Mouse (Mus musculus) testis, adult 2 months (tissue): ENCODE measurements around the gene Slc25a33. TPM values are rescaled to one million over a fixed set of nuclear protein-coding genes. Genes with fewer than 3 reads are reported as not detected.
A peak's percentile ranks its signal among the peaks of the same experiment; 100 is the strongest.

Source experiments
- H3K27ac ChIP-seq: fragments of 200-500 bp; 2 replicates; pipeline ENCODE4 v1.5.1; 2012; ENCODE audit warnings: low read depth, low read length; ENCODE audit not compliant: control insufficient read depth, insufficient read depth
- H3K27me3 ChIP-seq: fragments of 200-500 bp; 2 replicates; pipeline ENCODE4 v1.6.1; 2012; ENCODE audit warnings: mild to moderate bottlenecking, low read length, moderate library complexity; ENCODE audit not compliant: control insufficient read depth, insufficient read depth
- H3K36me3 ChIP-seq: fragments of 200-500 bp; 2 replicates; pipeline ENCODE4 v1.6.1; 2012; ENCODE audit warnings: mild to moderate bottlenecking, low read length; ENCODE audit not compliant: control insufficient read depth, insufficient read depth
- H3K4me1 ChIP-seq: fragments of 200-500 bp; 2 replicates; pipeline ENCODE4 v1.6.1; 2012; ENCODE audit warnings: low read length; ENCODE audit not compliant: control insufficient read depth, insufficient read depth
- H3K4me3 ChIP-seq: fragments of 200-500 bp; 2 replicates; pipeline ENCODE4 v1.5.1; 2012; ENCODE audit warnings: low read depth, mild to moderate bottlenecking, low read length, moderate library complexity, mixed read lengths; ENCODE audit not compliant: control insufficient read depth
- CTCF ChIP-seq: fragments of 200-500 bp; IDR thresholded peaks from 2 replicates; pipeline ENCODE4 v1.5.1; 2012; ENCODE audit warnings: low read depth, mild to moderate bottlenecking, inconsistent platforms, low read length, moderate library complexity; ENCODE audit not compliant: control insufficient read depth, insufficient read depth, insufficient replicate concordance
- POLR2A ChIP-seq: fragments of 200-500 bp; IDR thresholded peaks from 2 replicates; pipeline ENCODE4 v1.6.1; 2012; ENCODE audit warnings: low read depth, mild to moderate bottlenecking, inconsistent platforms, low read length, moderate library complexity; ENCODE audit not compliant: control insufficient read depth
- polyA plus RNA-seq: library from polyadenylated mRNA; depleted of rRNA; stranded (reverse); fragments of >200 nt; gene quantifications from 2 replicates; pipeline ENCODE4 v1.2.3, GENCODE M21; 2012

Slc25a33 gene
- polyA plus RNA-seq, 1 experiment = 56.3 TPM

DNA sequence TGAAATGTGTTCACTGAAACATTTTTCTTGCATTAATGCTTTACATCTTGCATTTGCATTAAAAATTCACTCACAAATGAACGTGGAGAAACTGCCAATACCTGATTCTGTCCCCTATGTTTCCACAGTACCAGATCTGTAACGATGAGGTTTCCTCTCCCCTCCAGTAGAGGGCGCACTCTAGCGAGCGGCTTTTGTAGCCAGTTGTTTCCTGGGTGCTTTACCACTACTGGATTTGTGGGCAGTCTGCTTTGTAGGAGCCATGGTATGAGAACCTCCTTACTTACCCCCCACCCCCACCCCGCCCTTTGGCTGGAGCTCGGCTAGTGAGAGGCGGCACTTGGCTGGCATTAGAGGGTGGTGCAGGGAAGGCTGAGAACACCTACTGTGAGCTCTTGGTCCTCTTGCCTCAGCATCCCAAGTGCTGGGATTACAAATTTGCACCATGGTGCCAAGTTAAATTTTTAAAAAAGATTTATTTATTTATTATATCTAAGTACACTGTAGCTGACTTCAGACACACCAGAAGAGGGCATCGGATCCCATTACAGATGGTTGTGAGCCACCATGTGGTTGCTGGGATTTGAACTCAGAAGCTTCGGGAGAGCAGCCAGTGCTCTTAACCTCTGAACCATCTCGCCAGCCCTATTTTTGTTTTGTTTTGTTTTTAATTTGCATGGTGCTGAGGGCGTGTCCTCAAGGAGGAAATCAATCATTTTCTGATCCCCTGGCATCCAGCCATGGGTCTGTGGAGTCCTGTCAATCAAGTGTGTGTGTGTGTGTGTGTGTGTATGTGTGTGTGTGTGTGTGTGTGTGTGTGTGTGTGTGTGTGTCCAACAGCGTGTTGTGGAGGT is 19.3 kb upstream of the Slc25a33 start:
- TF ChIP-seq POLR2A (no peak), CTCF (peak; percentile 49; the same call in 1 of the 2 replicates)
- H3K27me3 ChIP-seq = no peaks in the 10 kb centered on the region
- H3K36me3 ChIP-seq = no peaks in the 10 kb centered on the region
- H3K4me1 ChIP-seq = peaks cover 3% of the 10 kb centered on the region
- H3K27ac ChIP-seq = no peak overlapping the region
- no peak overlapping the region for H3K4me3 ChIP-seq

DNA sequence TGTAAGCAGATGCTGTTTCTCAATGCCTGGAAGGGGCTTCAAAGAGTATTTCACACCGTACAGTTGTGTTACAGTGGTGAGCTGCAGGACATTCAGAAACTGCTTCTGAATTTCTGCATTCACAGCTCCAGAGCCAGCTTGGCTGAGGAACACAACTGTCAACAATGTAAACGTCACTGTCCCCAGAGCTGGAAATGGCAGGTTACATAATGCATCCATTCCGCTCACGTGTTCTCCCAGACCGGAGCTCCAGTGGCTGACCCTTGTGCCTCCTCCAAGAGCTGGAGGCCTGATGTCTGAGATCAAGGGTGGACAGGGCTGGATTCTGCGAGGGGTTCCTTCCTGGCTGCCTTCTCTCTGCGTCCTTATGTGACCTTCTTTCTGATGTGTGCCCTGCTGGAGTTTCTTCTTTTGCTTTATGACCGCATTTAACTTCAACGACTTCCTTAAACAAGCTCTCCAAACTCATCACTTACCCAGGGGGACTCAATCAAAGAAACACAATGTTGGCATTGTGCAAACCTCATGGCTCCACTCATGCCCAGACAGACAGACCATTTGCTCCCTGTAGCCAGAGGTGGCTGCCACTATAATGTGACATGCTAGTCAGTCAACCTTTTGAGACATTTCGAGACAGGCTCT is 18.2 kb upstream of the Slc25a33 start:
- no peak for TF ChIP-seq CTCF
- no peak for TF ChIP-seq POLR2A
- peaks cover 3% of the 10 kb centered on the region for H3K4me1 ChIP-seq
- H3K27ac ChIP-seq = no peak overlapping the region
- H3K27me3 ChIP-seq = no peaks in the 10 kb centered on the region
- no peak overlapping the region for H3K4me3 ChIP-seq
- H3K36me3 ChIP-seq = no peaks in the 10 kb centered on the region

DNA sequence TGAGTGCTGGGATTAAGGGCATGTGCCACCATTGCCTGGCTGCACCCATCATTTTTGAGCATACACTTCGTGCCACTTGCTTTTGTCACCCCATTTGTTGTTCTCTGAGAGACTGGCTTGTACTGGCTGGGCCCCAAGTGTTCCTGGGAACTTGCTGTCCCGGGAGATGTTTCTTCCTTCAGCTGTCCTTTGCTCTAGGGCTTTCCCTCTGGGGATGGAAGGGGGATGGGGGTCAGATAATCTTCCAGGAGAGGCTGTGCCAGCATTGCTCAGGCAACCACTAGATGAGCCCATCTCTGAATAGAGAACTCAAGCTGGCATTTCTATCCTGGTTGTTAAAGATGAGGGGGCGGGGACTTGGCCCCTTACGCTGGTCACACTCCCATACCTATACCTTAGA is 17.4 kb upstream of the Slc25a33 start:
- TF ChIP-seq CTCF (no peak), POLR2A (no peak)
- H3K27ac ChIP-seq = no peak overlapping the region; the same call in 1 of the 2 replicates
- H3K4me3 ChIP-seq = no peak overlapping the region
- no peaks in the 10 kb centered on the region for H3K27me3 ChIP-seq
- peaks cover 3% of the 10 kb centered on the region for H3K4me1 ChIP-seq
- H3K36me3 ChIP-seq = no peaks in the 10 kb centered on the region

DNA sequence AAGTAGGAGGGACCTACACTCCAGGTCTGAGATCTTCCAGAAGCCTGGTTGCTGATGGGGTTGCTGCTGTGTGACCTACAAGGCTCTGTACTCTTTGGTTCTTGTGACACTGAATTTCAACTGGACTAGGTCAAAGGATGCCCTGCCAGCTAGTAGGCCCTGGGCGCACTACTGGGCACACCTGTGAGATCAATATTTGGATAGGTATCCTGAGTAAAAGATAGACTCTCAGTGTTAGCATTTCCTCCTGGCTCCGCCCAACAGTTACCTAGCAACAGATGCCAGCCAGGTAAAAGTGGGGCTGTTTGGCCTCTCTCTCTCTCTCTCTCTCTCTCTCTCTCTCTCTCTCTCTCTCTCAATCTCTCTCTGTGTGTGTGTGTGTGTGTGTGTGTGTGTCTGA is 16.9 kb upstream of the Slc25a33 start:
- H3K4me1 ChIP-seq = peaks cover 3% of the 10 kb centered on the region
- H3K27ac ChIP-seq = no peak overlapping the region; the same call in 1 of the 2 replicates
- H3K36me3 ChIP-seq = no peaks in the 10 kb centered on the region
- no peak for TF ChIP-seq POLR2A
- TF ChIP-seq CTCF = no peak
- no peak overlapping the region for H3K4me3 ChIP-seq
- H3K27me3 ChIP-seq = no peaks in the 10 kb centered on the region

DNA sequence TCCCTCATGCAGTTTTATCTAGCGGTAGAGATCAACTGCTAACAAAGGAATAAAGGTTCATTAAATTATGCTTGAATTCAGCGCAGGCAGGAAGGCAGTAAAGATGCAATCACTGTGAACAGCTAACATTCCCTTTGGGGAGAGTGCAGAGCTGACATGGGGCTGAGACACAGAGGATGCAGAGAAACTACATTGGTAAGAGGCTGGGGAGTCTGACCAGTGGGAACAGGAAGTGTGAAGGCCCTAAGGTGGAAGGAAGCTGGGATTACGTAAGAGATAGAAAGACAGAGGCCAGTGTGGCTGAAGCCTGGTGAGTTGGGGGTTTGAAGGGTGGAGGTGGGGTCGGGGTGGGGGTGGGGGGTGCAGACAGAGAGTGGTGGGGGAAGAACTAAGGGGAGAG is 16.5 kb upstream of the Slc25a33 start:
- Histone ChIP-seq H3K27ac (no peak overlapping the region; the same call in 1 of the 2 replicates), H3K4me1 (peaks cover 3% of the 10 kb centered on the region), H3K36me3 (no peaks in the 10 kb centered on the region), H3K4me3 (no peak overlapping the region), H3K27me3 (no peaks in the 10 kb centered on the region)
- TF ChIP-seq CTCF (no peak), POLR2A (no peak)

DNA sequence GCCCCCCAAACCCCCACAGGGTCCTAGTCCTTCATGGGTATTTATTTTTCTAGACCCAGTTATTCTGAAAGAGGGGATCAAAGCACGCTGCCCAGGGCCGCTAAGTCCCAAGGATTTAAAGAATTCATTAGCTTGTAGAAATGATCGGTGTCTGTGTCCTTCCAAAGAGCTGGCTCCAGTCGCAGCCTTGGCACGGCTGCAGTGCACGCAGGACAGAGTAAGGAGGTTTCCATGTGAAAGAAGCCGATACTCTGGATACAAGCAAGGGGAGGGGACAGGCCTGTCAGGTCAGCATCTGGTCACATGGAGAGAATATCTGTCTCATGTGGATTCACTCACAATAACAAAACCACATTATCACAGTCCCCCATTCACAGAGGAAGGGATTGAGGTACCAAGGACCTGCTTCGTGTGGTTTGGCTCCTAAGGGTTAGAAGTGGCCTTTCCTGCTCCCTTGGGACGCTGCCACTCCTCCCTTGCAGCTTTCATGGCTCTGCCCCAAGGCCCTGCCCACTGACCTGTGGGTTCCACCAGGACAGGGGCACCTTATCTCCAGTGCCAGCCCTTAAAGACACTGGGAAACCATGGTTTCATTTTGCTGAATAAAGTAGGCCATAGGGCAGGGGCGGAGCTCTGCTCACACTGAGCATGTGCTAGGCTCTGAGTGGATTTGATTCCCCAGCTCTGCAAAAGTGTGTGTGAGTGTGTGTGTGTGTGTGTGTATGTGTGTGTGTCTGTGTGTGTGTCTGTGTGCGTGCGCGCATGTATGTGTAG is 15.5 kb upstream of the Slc25a33 start:
- Histone ChIP-seq H3K27me3 (no peaks in the 10 kb centered on the region), H3K4me1 (peaks cover 3% of the 10 kb centered on the region), H3K27ac (peak overlapping the region; percentile 66), H3K4me3 (no peak overlapping the region), H3K36me3 (no peaks in the 10 kb centered on the region)
- no peak for TF ChIP-seq POLR2A
- TF ChIP-seq CTCF = no peak

DNA sequence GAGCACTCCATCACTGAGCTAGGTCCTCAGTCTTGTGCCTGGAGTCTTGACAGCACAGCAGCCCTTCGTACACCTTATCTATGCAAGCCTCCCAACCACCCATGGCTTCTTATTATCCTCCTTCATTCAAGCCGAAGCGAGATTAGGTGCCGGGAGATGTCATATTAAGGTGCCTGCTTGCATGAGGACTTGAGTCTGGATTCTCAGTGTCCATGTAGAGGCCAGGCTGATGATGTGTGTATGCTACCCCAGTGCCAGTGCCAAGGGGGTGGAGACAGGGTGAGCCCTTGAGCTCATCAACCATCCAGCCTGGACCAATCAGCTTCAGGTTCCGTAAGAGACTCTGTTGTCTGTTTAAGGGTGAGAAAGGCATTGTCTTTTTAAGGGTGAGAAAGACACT is 10.8 kb upstream of the Slc25a33 start:
- TF ChIP-seq CTCF = no peak
- no peak for TF ChIP-seq POLR2A
- Histone ChIP-seq H3K27me3 (no peaks in the 10 kb centered on the region), H3K27ac (no peak overlapping the region)

More for the DNA sequence above, 10.8 kb upstream of the Slc25a33 start:
- H3K36me3 ChIP-seq = no peaks in the 10 kb centered on the region
- no peak overlapping the region for H3K4me3 ChIP-seq
- peaks cover 3% of the 10 kb centered on the region; the same call in 1 of the 2 replicates for H3K4me1 ChIP-seq
